Mouse (Mus musculus) neural tube, embryonic 14.5 days (tissue): ENCODE results near the gene Zdhhc21. TPM values are rescaled to one million over a fixed set of nuclear protein-coding genes. Genes with fewer than 3 reads are reported as not detected.
A peak's percentile ranks its signal among the peaks of the same experiment; 100 is the strongest.

Experiments used
- ATAC-seq: fragments of 200-750 bp; cut with Nextera tagmentation; 2 replicates; pipeline ENCODE4 v1.8.0; 2017; ENCODE audit warnings: low read depth, mild to moderate bottlenecking, moderate TSS enrichment, moderate library complexity
- H3K27ac ChIP-seq: fragments of 300-500 bp; sonication (generic); 2 replicates; pipeline ENCODE4 v1.5.1; 2014; ENCODE audit warnings: low read depth, mild to moderate bottlenecking, control low read depth, low read length, moderate library complexity, mixed read lengths
- H3K27me3 ChIP-seq: fragments of 300-500 bp; sonication (generic); 2 replicates; pipeline ENCODE4 v1.6.1; 2014; ENCODE audit warnings: low read length; ENCODE audit not compliant: control insufficient read depth, insufficient read depth
- H3K36me3 ChIP-seq: fragments of 300-500 bp; sonication (generic); 2 replicates; pipeline ENCODE4 v1.6.1; 2014; ENCODE audit warnings: low read length, mixed read lengths; ENCODE audit not compliant: control insufficient read depth, insufficient read depth
- H3K4me1 ChIP-seq: fragments of 300-500 bp; sonication (generic); 2 replicates; pipeline ENCODE4 v1.6.1; 2014; ENCODE audit warnings: low read length; ENCODE audit not compliant: control insufficient read depth, insufficient read depth
- H3K4me2 ChIP-seq: fragments of 300-500 bp; sonication (generic); 2 replicates; pipeline ENCODE4 v1.6.1; 2014; ENCODE audit warnings: mild to moderate bottlenecking, low read depth, low read length, control low read depth
- H3K4me3 ChIP-seq: fragments of 300-500 bp; sonication (generic); 2 replicates; pipeline ENCODE4 v1.5.1; 2014; ENCODE audit warnings: low read depth, low read length, control low read depth, mixed read lengths
- H3K9ac ChIP-seq: fragments of 300-500 bp; sonication (generic); replicated peaks from 2 replicates; pipeline ENCODE4 v1.6.1; 2014; ENCODE audit warnings: low read depth, mild to moderate bottlenecking, control low read depth, low read length, mixed read lengths
- H3K9me3 ChIP-seq: fragments of 300-500 bp; sonication (generic); 2 replicates; pipeline ENCODE4 v1.6.1; 2016; ENCODE audit warnings: low read length; ENCODE audit not compliant: control insufficient read depth
- WGBS: fragments of 180-500 bp; shearing (Covaris S2); extraction: QIAGEN DNeasy Blood & Tissue Kit; methylation state at CpG from one replicate; pipeline ENCODE4 v1.1.7; 2014; 5-methylcytosine and 5-hydroxymethylcytosine counted together
- polyA plus RNA-seq: library from polyadenylated mRNA; unstranded; fragments of >200 nt; fragmentation: Nextera tagmentation; extraction: Ambion mirVana; gene quantifications from 2 replicates; pipeline ENCODE4 v1.2.1, GENCODE M21; 2014

The Zdhhc21 gene
- polyA plus RNA-seq, 1 experiment from 2014 or later: 20.3 TPM

DNA sequence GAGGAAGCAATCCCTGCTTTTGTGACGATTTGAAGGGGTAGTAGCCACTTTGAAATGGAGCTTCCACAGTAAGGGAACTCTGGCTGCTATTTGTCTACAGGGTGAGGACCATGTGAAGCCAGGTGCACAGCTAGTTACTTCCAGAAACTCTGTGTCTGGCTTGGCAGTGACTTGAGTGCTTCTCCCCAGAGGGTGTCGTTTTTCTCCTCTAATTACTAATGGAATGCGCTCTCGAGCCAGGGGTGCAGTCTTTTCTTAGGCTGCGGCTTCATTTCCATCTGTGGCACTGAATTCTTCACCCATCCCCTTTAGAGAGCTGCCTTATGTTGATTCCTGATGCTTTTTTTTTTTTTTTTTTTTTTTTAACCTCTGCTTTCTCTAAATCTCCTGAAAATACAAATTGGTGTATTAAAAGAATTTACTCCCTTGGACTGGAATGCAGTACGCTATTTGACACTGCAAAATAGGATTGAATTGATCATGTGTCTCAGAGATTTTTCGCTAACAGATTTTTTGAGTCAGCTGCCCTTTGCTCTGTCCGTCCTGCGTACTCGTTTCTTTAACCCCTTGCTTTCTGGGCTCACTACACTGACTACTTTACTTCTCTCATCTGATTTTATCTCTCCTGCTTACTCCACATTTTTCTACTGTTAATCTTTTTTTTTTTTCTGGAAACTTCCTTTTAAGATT lies 97.2 kb downstream of the Zdhhc21 start:
- Histone ChIP-seq H3K27me3 (no peaks in the 10 kb centered on the region), H3K4me3 (no peak overlapping the region), H3K4me1 (peaks cover 17% of the 10 kb centered on the region), H3K4me2 (no peak overlapping the region), H3K36me3 (no peaks in the 10 kb centered on the region), H3K9me3 (no peaks in the 10 kb centered on the region), H3K27ac (no peak overlapping the region), H3K9ac (no peak overlapping the region)
- ATAC-seq: peak; percentile 36; the same call in 1 of the 2 replicates
- 15% methylated on average over 10 of the region's 10 CpGs for WGBS

DNA sequence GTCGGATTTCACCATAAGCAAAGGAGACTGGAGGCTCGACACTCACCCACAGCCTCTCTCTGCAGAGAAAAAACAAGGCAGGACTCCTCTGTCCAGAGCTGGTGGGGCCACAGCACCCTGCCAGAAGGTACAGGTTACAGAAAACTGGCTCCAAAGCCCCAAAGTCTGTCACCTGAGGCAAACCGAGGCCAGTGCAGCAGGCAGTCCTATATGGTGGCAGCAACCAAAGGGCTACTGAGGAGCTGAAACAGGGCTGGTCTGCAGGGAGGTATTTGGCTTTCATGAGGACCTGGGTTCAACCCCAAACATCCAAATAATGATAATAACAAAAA lies 103.5 kb downstream of the Zdhhc21 start:
- ATAC-seq: no peak
- H3K4me2 ChIP-seq: no peak overlapping the region
- no peak overlapping the region for H3K9ac ChIP-seq
- H3K9me3 ChIP-seq: no peaks in the 10 kb centered on the region
- H3K4me3 ChIP-seq: no peak overlapping the region
- no peaks in the 10 kb centered on the region for H3K4me1 ChIP-seq
- no peaks in the 10 kb centered on the region for H3K27me3 ChIP-seq
- no peaks in the 10 kb centered on the region for H3K36me3 ChIP-seq
- 5% methylated on average over 3 of the region's 3 CpGs for WGBS
- no peak overlapping the region for H3K27ac ChIP-seq

DNA sequence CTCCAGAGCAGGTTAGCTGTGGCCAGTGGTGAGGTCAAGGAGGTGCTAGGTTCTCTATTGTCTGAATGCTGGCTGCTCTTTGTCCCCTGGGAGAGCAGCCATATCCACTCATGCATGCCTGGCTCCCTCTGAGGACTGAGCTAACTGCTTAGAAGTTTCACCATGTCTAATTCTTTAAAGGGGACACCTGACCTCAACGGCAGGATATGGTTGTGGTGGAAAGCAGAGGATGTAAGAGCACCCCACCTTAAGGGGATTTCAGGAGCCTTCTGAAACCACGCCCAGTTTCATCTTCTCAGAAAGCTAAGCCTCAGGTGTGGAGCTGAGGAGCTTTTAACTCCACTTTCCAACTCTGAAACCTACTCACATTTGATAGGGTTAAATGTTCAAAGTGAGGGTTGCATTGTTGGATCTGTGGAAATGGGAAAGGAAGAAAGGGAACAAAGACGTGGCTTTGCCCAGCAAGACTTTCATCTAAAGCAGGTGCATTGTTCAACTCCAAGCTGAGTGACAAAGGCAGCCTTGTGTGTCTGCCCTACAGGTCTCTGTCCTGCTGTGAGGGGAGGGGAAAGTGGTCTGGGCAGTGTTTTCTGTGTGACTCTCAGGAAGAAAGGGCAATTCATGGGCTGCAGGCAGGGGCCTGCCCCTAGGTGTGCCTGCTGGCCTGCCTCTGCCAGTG lies 104.0 kb downstream of the Zdhhc21 start:
- Histone ChIP-seq H3K27ac (no peak overlapping the region), H3K9me3 (no peaks in the 10 kb centered on the region), H3K36me3 (no peaks in the 10 kb centered on the region), H3K4me1 (no peaks in the 10 kb centered on the region), H3K4me3 (no peak overlapping the region), H3K9ac (no peak overlapping the region), H3K27me3 (no peaks in the 10 kb centered on the region), H3K4me2 (no peak overlapping the region)
- WGBS: 23% methylated on average over 3 of the region's 3 CpGs
- ATAC-seq: no peak

Other genes with a start within 250 kb of the Zdhhc21 start
- 111 and 113 TPM in 2 replicates for gene Nfib, start 154.2 kb downstream of the Zdhhc21 start, polyA plus RNA-seq
- 0.30 TPM in 1 of 2 replicates, not detected in the other for gene Cer1, start 25.2 kb upstream of the Zdhhc21 start, polyA plus RNA-seq
- 2.9 and 3.4 TPM in 2 replicates for gene Frem1, start 192.4 kb upstream of the Zdhhc21 start, polyA plus RNA-seq